Mouse (Mus musculus) testis, adult 2 months (tissue): ENCODE results near the gene Hsd11b2. TPM values are rescaled to one million over a fixed set of nuclear protein-coding genes. Genes with fewer than 3 reads are reported as not detected.
A peak's percentile ranks its signal among the peaks of the same experiment; 100 is the strongest.

ENCODE experiments used
- H3K27ac ChIP-seq: fragments of 200-500 bp; 2 replicates; pipeline ENCODE4 v1.5.1; 2012; ENCODE audit warnings: low read depth, low read length; ENCODE audit not compliant: control insufficient read depth, insufficient read depth
- H3K27me3 ChIP-seq: fragments of 200-500 bp; 2 replicates; pipeline ENCODE4 v1.6.1; 2012; ENCODE audit warnings: mild to moderate bottlenecking, low read length, moderate library complexity; ENCODE audit not compliant: control insufficient read depth, insufficient read depth
- H3K36me3 ChIP-seq: fragments of 200-500 bp; 2 replicates; pipeline ENCODE4 v1.6.1; 2012; ENCODE audit warnings: mild to moderate bottlenecking, low read length; ENCODE audit not compliant: control insufficient read depth, insufficient read depth
- H3K4me1 ChIP-seq: fragments of 200-500 bp; 2 replicates; pipeline ENCODE4 v1.6.1; 2012; ENCODE audit warnings: low read length; ENCODE audit not compliant: control insufficient read depth, insufficient read depth
- H3K4me3 ChIP-seq: fragments of 200-500 bp; 2 replicates; pipeline ENCODE4 v1.5.1; 2012; ENCODE audit warnings: low read depth, mild to moderate bottlenecking, low read length, moderate library complexity, mixed read lengths; ENCODE audit not compliant: control insufficient read depth
- CTCF ChIP-seq: fragments of 200-500 bp; IDR thresholded peaks from 2 replicates; pipeline ENCODE4 v1.5.1; 2012; ENCODE audit warnings: low read depth, mild to moderate bottlenecking, inconsistent platforms, low read length, moderate library complexity; ENCODE audit not compliant: control insufficient read depth, insufficient read depth, insufficient replicate concordance
- POLR2A ChIP-seq: fragments of 200-500 bp; IDR thresholded peaks from 2 replicates; pipeline ENCODE4 v1.6.1; 2012; ENCODE audit warnings: low read depth, mild to moderate bottlenecking, inconsistent platforms, low read length, moderate library complexity; ENCODE audit not compliant: control insufficient read depth
- polyA plus RNA-seq: library from polyadenylated mRNA; depleted of rRNA; stranded (reverse); fragments of >200 nt; gene quantifications from 2 replicates; pipeline ENCODE4 v1.2.3, GENCODE M21; 2012

The Hsd11b2 gene
- polyA plus RNA-seq, 1 experiment = 0.41 TPM

- Histone ChIP-seq H3K27me3 (no peaks in the 10 kb centered on the region), H3K27ac (no peak overlapping the region), H3K4me3 (no peak overlapping the region), H3K36me3 (peaks cover 4% of the 10 kb centered on the region), H3K4me1 (no peaks in the 10 kb centered on the region)
- TF ChIP-seq CTCF = peak; percentile 47; the same call in 1 of the 2 replicates
- no peak for TF ChIP-seq POLR2A
Measured at GRCm38 (mm10) chr8:105484392-105484791, 34.2 kb upstream of the Hsd11b2 start.

GRCm38 (mm10) chr8:105488082-105488481, 30.5 kb upstream of the Hsd11b2 start:
- TF ChIP-seq CTCF (no peak), POLR2A (no peak)
- peaks cover 4% of the 10 kb centered on the region for H3K36me3 ChIP-seq
- H3K27ac ChIP-seq = no peak overlapping the region

DNA sequence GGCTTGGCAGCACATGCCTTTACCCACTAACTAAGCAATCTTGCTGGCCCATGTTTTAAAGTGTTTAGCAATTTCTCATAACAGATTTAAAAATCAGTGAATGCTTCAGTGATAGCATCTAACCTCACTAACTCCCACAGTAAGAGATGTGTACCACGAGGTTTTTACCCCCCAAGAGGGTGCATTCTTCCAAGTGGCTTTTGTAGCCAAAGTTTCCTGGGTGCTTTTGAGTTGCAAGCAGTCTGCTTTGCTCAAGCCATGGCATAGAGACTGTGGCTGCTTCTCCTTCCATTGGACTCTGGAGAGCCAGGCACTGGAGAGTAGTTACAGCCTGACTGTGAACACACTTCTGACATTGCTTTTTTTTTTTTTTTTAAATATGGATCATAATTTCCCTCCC, 29.3 kb upstream of the Hsd11b2 start:
- no peaks in the 10 kb centered on the region for H3K4me1 ChIP-seq
- H3K27ac ChIP-seq = no peak overlapping the region
- H3K27me3 ChIP-seq = no peaks in the 10 kb centered on the region
- peaks cover 4% of the 10 kb centered on the region for H3K36me3 ChIP-seq
- H3K4me3 ChIP-seq = no peak overlapping the region
- TF ChIP-seq POLR2A = no peak
- TF ChIP-seq CTCF = no peak

More at GRCm38 (mm10) chr8:105488082-105488481, 30.5 kb upstream of the Hsd11b2 start:
- Histone ChIP-seq H3K4me3 (no peak overlapping the region), H3K27me3 (no peaks in the 10 kb centered on the region), H3K4me1 (no peaks in the 10 kb centered on the region)

DNA sequence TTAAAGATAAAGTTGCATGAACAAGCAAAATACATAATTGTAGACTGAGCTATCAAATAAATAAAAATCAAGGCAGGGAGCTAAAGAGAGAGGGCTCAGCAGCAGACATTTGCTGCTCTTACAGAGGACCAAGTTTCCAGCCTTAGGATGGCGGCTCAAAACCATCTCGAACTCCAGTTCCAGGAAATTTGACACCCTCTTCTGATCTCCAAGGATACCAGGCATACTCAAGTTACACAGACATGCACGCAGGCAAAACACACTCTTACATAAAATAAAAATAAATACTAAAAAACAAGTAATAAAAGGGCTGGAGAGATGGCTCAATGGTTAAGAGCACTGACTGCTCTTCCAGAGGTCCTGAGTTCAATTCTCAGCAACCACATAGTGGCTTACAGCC, 25.1 kb upstream of the Hsd11b2 start:
- Histone ChIP-seq H3K27me3 (no peaks in the 10 kb centered on the region), H3K4me1 (peaks cover 5% of the 10 kb centered on the region), H3K36me3 (no peaks in the 10 kb centered on the region; the same call in 1 of the 2 replicates), H3K27ac (no peak overlapping the region), H3K4me3 (no peak overlapping the region)
- TF ChIP-seq POLR2A (no peak), CTCF (no peak)

- Histone ChIP-seq H3K27ac (no peak overlapping the region), H3K4me3 (no peak overlapping the region), H3K27me3 (no peaks in the 10 kb centered on the region), H3K36me3 (no peaks in the 10 kb centered on the region; the same call in 1 of the 2 replicates), H3K4me1 (peaks cover 5% of the 10 kb centered on the region)
- TF ChIP-seq POLR2A = no peak
- TF ChIP-seq CTCF = no peak
Measured at GRCm38 (mm10) chr8:105494566-105494965, 24.0 kb upstream of the Hsd11b2 start.

DNA sequence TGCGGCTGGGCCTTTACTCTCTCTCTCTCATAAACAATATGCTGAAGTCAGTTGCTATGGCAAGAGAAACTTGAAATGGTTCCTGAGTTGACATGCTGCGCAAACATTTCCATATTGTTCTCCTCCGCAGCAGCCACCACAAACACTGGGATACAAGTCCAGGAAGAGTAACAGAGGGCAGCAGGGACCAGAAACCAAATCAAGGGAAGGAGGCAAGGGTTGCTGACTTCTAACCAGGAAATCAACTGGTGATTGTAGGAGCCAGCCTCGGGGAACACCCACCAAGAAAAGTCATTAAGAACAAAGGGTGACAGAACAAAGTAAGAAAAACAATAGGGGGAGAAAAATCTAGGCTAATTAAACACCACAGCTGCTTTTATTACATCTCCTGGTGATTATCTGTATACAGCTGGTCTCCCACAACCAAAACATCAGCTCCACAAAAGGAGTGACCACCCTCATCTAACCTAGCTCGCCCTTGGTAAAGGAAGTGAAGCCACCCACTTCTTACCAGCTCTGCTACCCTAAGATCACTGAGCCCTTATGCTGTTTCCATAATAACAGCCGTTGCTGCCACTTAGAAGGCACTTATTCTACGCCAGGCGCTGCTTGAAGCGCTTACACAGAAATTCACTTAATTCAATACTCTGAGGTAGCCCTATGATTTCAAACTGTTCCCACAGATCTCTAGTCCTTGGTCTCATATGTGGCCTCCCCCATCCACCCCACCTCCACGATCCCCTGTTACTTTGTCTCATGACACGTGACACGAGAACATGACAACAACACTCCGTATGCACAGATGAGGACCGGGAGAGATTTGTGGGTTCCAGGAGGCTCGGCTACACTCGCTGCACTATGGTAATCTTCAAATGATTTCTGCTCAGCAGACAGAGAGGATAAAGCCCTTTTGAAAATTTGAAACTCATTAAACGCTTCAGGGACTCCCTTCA, 22.9 kb upstream of the Hsd11b2 start:
- H3K27me3 ChIP-seq = no peaks in the 10 kb centered on the region
- TF ChIP-seq POLR2A (no peak), CTCF (no peak)
- H3K27ac ChIP-seq = peak overlapping the region; percentile 95
- peak overlapping the region; percentile 96 for H3K4me3 ChIP-seq
- H3K4me1 ChIP-seq = peaks cover 5% of the 10 kb centered on the region
- H3K36me3 ChIP-seq = no peaks in the 10 kb centered on the region; the same call in 1 of the 2 replicates

DNA sequence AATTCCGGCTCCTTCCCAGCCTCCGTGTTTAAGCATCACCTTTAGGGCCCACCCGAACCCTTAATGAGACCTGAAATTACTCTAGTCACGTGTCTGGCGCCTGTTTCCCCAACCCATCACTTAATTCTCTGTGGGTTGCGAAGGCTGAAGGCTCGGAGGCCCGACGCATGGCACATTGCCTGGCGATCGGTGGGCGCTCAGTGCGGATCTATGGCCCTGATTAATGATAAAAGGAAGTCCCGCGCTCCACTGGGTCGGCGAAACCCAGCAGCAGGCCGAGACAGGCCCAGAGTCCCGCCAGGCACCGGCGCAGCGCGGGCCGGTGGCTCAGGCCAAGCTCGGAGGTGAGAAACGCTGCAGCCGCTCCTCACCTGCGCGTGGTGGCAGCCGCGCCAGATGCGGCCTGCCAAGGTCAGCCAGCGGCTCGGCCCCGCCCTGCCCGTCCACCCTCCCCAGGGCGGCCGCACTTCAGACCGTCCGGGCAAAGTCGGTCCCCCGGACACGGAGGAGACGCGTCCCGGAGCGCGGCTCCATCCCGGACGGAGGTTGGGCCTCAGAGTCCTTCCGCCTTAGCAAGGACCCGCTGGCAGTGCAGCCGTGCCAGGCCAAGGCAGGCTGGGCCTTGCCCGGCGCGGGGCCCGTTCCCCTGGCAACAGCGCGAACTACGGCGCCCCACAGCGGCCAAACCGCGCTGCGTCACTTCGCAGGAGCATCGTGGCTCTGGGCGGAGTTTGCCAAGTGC, 21.9 kb upstream of the Hsd11b2 start, which contains the start of gene Zdhhc1:
TSS of gene Zdhhc1 (minus strand) at position 464 of the 742 bp plus-strand sequence.
- Histone ChIP-seq H3K27ac (peak within 1 kb of the TSS; percentile 95), H3K4me3 (peak within 1 kb of the TSS; percentile 96), H3K27me3 (no peaks in the 10 kb centered on the region), H3K4me1 (peaks cover 5% of the 10 kb centered on the region), H3K36me3 (no peaks in the 10 kb centered on the region; the same call in 1 of the 2 replicates)
- TF ChIP-seq POLR2A = peak; percentile 72
- peak; percentile 35; the same call in 1 of the 2 replicates for TF ChIP-seq CTCF
